Mouse (Mus musculus): Measurements from ENCODE around the gene 4933400A11Rik. TPM values are rescaled to one million over a fixed set of nuclear protein-coding genes. Genes with fewer than 3 reads are reported as not detected.

4933400A11Rik gene
- polyA plus RNA-seq, 1 experiment: not detected

- H3K4me1 ChIP-seq (ENCODE audit: control insufficient read depth, insufficient read depth, low read length): no peaks in the 10 kb centered on the region; the same call in 1 of the 2 replicates
- no peak for TF ChIP-seq POLR2A (IDR thresholded peaks at IDR 0.05; ENCODE audit: extremely low read depth, insufficient read depth, low read length)
- no peak for TF ChIP-seq CTCF (IDR thresholded peaks at IDR 0.05; ENCODE audit: extremely low read depth, insufficient read depth, low read length)
- H3K27ac ChIP-seq (ENCODE audit: insufficient read depth, low read length): no peak overlapping the region
- no peak overlapping the region for H3K4me3 ChIP-seq (ENCODE audit: insufficient read depth, low read length)
These were observed 19.7 kb upstream of the 4933400A11Rik start for GRCm38 (mm10) chrX:169798987-169799680.

GRCm38 (mm10) chrX:169797148-169797547 is 17.7 kb upstream of the 4933400A11Rik start:
- no peaks in the 10 kb centered on the region; the same call in 1 of the 2 replicates for H3K4me1 ChIP-seq (ENCODE audit: control insufficient read depth, insufficient read depth, low read length)
- no peak overlapping the region for H3K4me3 ChIP-seq (ENCODE audit: insufficient read depth, low read length)
- no peak overlapping the region for H3K27ac ChIP-seq (ENCODE audit: insufficient read depth, low read length)
- TF ChIP-seq POLR2A (IDR thresholded peaks at IDR 0.05; ENCODE audit: extremely low read depth, insufficient read depth, low read length) (no peak), CTCF (IDR thresholded peaks at IDR 0.05; ENCODE audit: extremely low read depth, insufficient read depth, low read length) (no peak)

- no peak overlapping the region for H3K27ac ChIP-seq (ENCODE audit: insufficient read depth, low read length)
- no peak for TF ChIP-seq CTCF (IDR thresholded peaks at IDR 0.05; ENCODE audit: extremely low read depth, insufficient read depth, low read length)
- no peak overlapping the region for H3K4me3 ChIP-seq (ENCODE audit: insufficient read depth, low read length)
- H3K4me1 ChIP-seq (ENCODE audit: control insufficient read depth, insufficient read depth, low read length): no peaks in the 10 kb centered on the region; the same call in 1 of the 2 replicates
These were observed 15.4 kb upstream of the 4933400A11Rik start for GRCm38 (mm10) chrX:169794831-169795311.

- no peak overlapping the region for H3K27ac ChIP-seq (ENCODE audit: insufficient read depth, low read length)
- H3K4me1 ChIP-seq (ENCODE audit: control insufficient read depth, insufficient read depth, low read length): no peaks in the 10 kb centered on the region; the same call in 1 of the 2 replicates
- H3K4me3 ChIP-seq (ENCODE audit: insufficient read depth, low read length): no peak overlapping the region
- no peak for TF ChIP-seq CTCF (IDR thresholded peaks at IDR 0.05; ENCODE audit: extremely low read depth, insufficient read depth, low read length)
- TF ChIP-seq POLR2A (IDR thresholded peaks at IDR 0.05; ENCODE audit: extremely low read depth, insufficient read depth, low read length): no peak
These were observed 15.0 kb upstream of the 4933400A11Rik start for GRCm38 (mm10) chrX:169794421-169794820.

- H3K4me1 ChIP-seq (ENCODE audit: control insufficient read depth, insufficient read depth, low read length): no peaks in the 10 kb centered on the region; the same call in 1 of the 2 replicates
- no peak overlapping the region for H3K4me3 ChIP-seq (ENCODE audit: insufficient read depth, low read length)
- no peak overlapping the region for H3K27ac ChIP-seq (ENCODE audit: insufficient read depth, low read length)
- TF ChIP-seq CTCF (IDR thresholded peaks at IDR 0.05; ENCODE audit: extremely low read depth, insufficient read depth, low read length): no peak
- no peak for TF ChIP-seq POLR2A (IDR thresholded peaks at IDR 0.05; ENCODE audit: extremely low read depth, insufficient read depth, low read length)
These were observed 13.4 kb upstream of the 4933400A11Rik start for GRCm38 (mm10) chrX:169792879-169793278.

- Histone ChIP-seq H3K4me1 (ENCODE audit: control insufficient read depth, insufficient read depth, low read length) (no peaks in the 10 kb centered on the region), H3K27ac (ENCODE audit: insufficient read depth, low read length) (no peak overlapping the region), H3K4me3 (ENCODE audit: insufficient read depth, low read length) (no peak overlapping the region)
- TF ChIP-seq CTCF (IDR thresholded peaks at IDR 0.05; ENCODE audit: extremely low read depth, insufficient read depth, low read length) (no peak), POLR2A (IDR thresholded peaks at IDR 0.05; ENCODE audit: extremely low read depth, insufficient read depth, low read length) (no peak)
These were observed 10.3 kb upstream of the 4933400A11Rik start for GRCm38 (mm10) chrX:169789702-169790101.

GRCm38 (mm10) chrX:169758001-169758400 is 21.4 kb downstream of the 4933400A11Rik start:
- Histone ChIP-seq H3K4me1 (ENCODE audit: control insufficient read depth, insufficient read depth, low read length) (no peaks in the 10 kb centered on the region), H3K4me3 (ENCODE audit: insufficient read depth, low read length) (no peak overlapping the region), H3K27ac (ENCODE audit: insufficient read depth, low read length) (no peak overlapping the region)
- TF ChIP-seq CTCF (IDR thresholded peaks at IDR 0.05; ENCODE audit: extremely low read depth, insufficient read depth, low read length): no peak
- no peak for TF ChIP-seq POLR2A (IDR thresholded peaks at IDR 0.05; ENCODE audit: extremely low read depth, insufficient read depth, low read length)

- Histone ChIP-seq H3K4me3 (ENCODE audit: insufficient read depth, low read length) (no peak overlapping the region), H3K4me1 (ENCODE audit: control insufficient read depth, insufficient read depth, low read length) (no peaks in the 10 kb centered on the region), H3K27ac (ENCODE audit: insufficient read depth, low read length) (no peak overlapping the region)
- TF ChIP-seq CTCF (IDR thresholded peaks at IDR 0.05; ENCODE audit: extremely low read depth, insufficient read depth, low read length): no peak
- TF ChIP-seq POLR2A (IDR thresholded peaks at IDR 0.05; ENCODE audit: extremely low read depth, insufficient read depth, low read length): no peak
These were observed 44.0 kb downstream of the 4933400A11Rik start for GRCm38 (mm10) chrX:169735387-169735969.

Other genes starting within 250 kb of the 4933400A11Rik start
- gene Mid1, start 94.4 kb downstream of the 4933400A11Rik start, polyA plus RNA-seq (2012; rRNA removed): 7.6 and 9.0 TPM in 2 replicates
- gene Gm21887, start 230.0 kb upstream of the 4933400A11Rik start, polyA plus RNA-seq (2012; rRNA removed): 593 and 681 TPM in 2 replicates

Data from cortical plate, adult 2 months (tissue).